ENCODE assay signal across 24 mouse cellular contexts in the genomic region with DNA sequence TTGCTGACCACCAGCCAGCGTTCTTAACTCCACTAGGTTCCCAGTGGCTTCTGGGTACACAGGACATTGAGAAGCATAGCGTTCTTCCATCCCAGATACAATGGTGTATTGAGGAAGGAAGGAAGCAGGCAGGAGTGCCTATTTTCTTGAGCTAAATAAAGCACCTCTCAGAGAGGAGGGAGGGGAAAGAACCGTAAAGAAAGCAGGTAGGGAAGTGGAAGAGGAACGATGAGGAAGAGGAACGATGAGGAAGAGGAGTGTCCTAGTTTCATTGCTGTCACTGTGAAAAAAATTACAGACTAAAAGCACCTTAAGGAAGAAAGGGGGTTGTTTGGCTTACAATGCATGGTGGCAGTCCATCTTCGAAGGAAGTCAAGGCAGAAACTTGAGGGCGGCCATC.
"Had no signal": no experiment of that assay in that cellular context is flagged by ENCODE, and none has a peak within 500 bp of the region (broad histone marks: within the 10 kb centered on the region; RNA-seq: fewer than 3 reads in every experiment).

No protein-coding gene starts in this region.

- H3K36me3 ChIP-seq: heart, embryonic 13.5 days; heart, embryonic 15.5 days; hindbrain, embryonic 13.5 days; hindbrain, embryonic 15.5 days; kidney, embryonic 15.5 days; limb, embryonic 10.5 days; limb, embryonic 12.5 days had no signal

- H3K27ac ChIP-seq: gastrocnemius, adult 2 months; heart, adult 2 months; heart, embryonic 13.5 days; heart, embryonic 15.5 days; hindbrain, embryonic 13.5 days; hindbrain, embryonic 15.5 days; hindbrain, postnatal 0 days; kidney, embryonic 15.5 days; kidney, postnatal 0 days; layer of hippocampus, adult 2 months; left cerebral cortex, adult 2 months; limb, embryonic 10.5 days; limb, embryonic 12.5 days had no signal

- H3K27me3 ChIP-seq: heart, embryonic 13.5 days; heart, embryonic 15.5 days; hindbrain, embryonic 13.5 days; hindbrain, embryonic 15.5 days; kidney, embryonic 15.5 days; limb, embryonic 12.5 days had no signal

- H3K9me3 ChIP-seq: heart, embryonic 13.5 days; heart, embryonic 15.5 days; hindbrain, embryonic 15.5 days; kidney, embryonic 15.5 days; limb, embryonic 10.5 days had no signal

- DNase-seq: gastrocnemius, adult 2 months; gastrocnemius, postnatal 10 days; gastrocnemius, postnatal 25 days; heart, adult 2 months; heart, postnatal 14 days; heart, postnatal 36 days; kidney, adult 11 months; kidney, adult 2 months; kidney, adult 9 months; kidney, postnatal 14 days; kidney, postnatal 4 days; liver had no signal

- H3K4me3 ChIP-seq: gastrocnemius, adult 2 months; heart, adult 2 months; heart, embryonic 13.5 days; heart, embryonic 15.5 days; hindbrain, embryonic 13.5 days; hindbrain, embryonic 15.5 days; kidney, embryonic 15.5 days; layer of hippocampus, adult 2 months; left cerebral cortex, adult 2 months; limb, embryonic 10.5 days; limb, embryonic 12.5 days had no signal

- H3K4me1 ChIP-seq: heart, embryonic 15.5 days had no signal

- ATAC-seq: hindbrain, postnatal 0 days; intestine, embryonic 16.5 days had no signal
